Mouse (Mus musculus) midbrain, postnatal 0 days (tissue): ENCODE results near the gene Pelp1. TPM values are rescaled to one million over a fixed set of nuclear protein-coding genes. Genes with fewer than 3 reads are reported as not detected.
A peak's percentile ranks its signal among the peaks of the same experiment; 100 is the strongest.

Experiments
- ATAC-seq: fragments of 200-750 bp; cut with Nextera tagmentation; 2 replicates; pipeline ENCODE4 v1.8.0; 2017; ENCODE audit warnings: moderate number of reproducible peaks, mild to moderate bottlenecking, moderate TSS enrichment, moderate library complexity; ENCODE audit not compliant: low FRiP score
- DNase-seq: peaks from one replicate; pipeline ENCODE4 v3.0.0-alpha.2; 2015; ENCODE audit warnings: low spot score
- H3K27ac ChIP-seq: fragments of 300-500 bp; sonication (generic); 2 replicates; pipeline ENCODE4 v1.5.1; 2014; ENCODE audit warnings: low read depth, mild to moderate bottlenecking, low read length, mixed read lengths
- H3K27me3 ChIP-seq: fragments of 300-500 bp; sonication (generic); 2 replicates; pipeline ENCODE4 v1.6.1; 2014; ENCODE audit warnings: low read length, control low read depth, mixed read lengths; ENCODE audit not compliant: insufficient read depth
- H3K36me3 ChIP-seq: fragments of 300-500 bp; sonication (generic); 2 replicates; pipeline ENCODE4 v1.6.1; 2014; ENCODE audit warnings: low read length, control low read depth, mixed read lengths; ENCODE audit not compliant: insufficient read depth
- H3K4me1 ChIP-seq: fragments of 300-500 bp; sonication (generic); 2 replicates; pipeline ENCODE4 v1.6.1; 2014; ENCODE audit warnings: mild to moderate bottlenecking, control low read depth, antibody characterized with exemption, low read length, mixed read lengths; ENCODE audit not compliant: insufficient read depth
- H3K4me2 ChIP-seq: fragments of 300-500 bp; sonication (generic); 2 replicates; pipeline ENCODE4 v1.6.1; 2014; ENCODE audit warnings: low read depth, mild to moderate bottlenecking, low read length, mixed read lengths; ENCODE audit not compliant: poor library complexity, severe bottlenecking
- H3K4me3 ChIP-seq: fragments of 300-500 bp; sonication (generic); 2 replicates; pipeline ENCODE4 v1.5.1; 2014; ENCODE audit warnings: low read depth, mild to moderate bottlenecking, low read length, moderate library complexity
- H3K9ac ChIP-seq: fragments of 300-500 bp; sonication (generic); replicated peaks from 2 replicates; pipeline ENCODE4 v1.6.1; 2014; ENCODE audit warnings: mild to moderate bottlenecking, low read length, moderate library complexity, mixed read lengths; ENCODE audit not compliant: poor library complexity, severe bottlenecking
- H3K9me3 ChIP-seq: fragments of 300-500 bp; sonication (generic); 2 replicates; pipeline ENCODE4 v1.6.1; 2016; ENCODE audit warnings: low read length, control low read depth
- CTCF ChIP-seq: IDR thresholded peaks from 2 replicates; pipeline ENCODE4 v1.5.1; 2016; ENCODE audit warnings: antibody characterized with exemption, mild to moderate bottlenecking
- WGBS: fragments of 180-500 bp; shearing (Covaris S2); extraction: QIAGEN DNeasy Blood & Tissue Kit; methylation state at CpG from one replicate; pipeline ENCODE4 v1.1.7; 2014; 5-methylcytosine and 5-hydroxymethylcytosine counted together
- polyA plus RNA-seq: library from polyadenylated mRNA; unstranded; fragments of >200 nt; fragmentation: Nextera tagmentation; extraction: Ambion mirVana; gene quantifications from 2 replicates; pipeline ENCODE4 v1.2.1, GENCODE M21; 2015
- total RNA-seq: library from RNA; depleted of rRNA; stranded (reverse); fragments of >200 nt; gene quantifications from 2 replicates; pipeline ENCODE4 v1.2.3, GENCODE M21; 2014

The Pelp1 gene
- total and polyA plus RNA-seq, 2 experiments from 2014 or later, result 28.0 to 35.6 TPM

DNA sequence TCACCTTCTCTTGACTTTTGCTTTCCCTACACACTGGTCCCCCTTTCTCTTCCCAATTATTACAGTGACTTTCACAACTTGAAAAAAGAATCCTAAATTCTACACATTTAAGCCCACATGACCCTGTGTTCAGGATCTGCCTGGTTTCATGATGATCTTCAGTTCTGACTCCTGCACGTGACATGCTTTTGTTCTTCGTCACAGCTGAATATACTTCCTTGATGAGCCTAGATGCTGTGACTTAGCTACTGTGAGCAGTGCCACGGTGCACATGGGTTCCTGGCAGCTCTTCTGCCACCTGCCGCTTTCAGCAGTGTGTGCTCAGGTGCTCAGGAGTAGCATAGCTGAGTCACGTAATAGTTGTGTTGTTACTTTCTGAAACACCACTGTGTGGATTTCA, 2.8 kb upstream of the Pelp1 start:
- H3K9me3 ChIP-seq, result no peaks in the 10 kb centered on the region
- TF ChIP-seq CTCF, result no peak
- no peaks in the 10 kb centered on the region for H3K36me3 ChIP-seq
- peaks cover 9% of the 10 kb centered on the region; the same call in 1 of the 2 replicates for H3K4me1 ChIP-seq
- DNase-seq (no peak), ATAC-seq (no peak)
- H3K4me3 ChIP-seq, result no peak overlapping the region
- H3K27ac ChIP-seq, result no peak overlapping the region
- H3K9ac ChIP-seq, result no peak overlapping the region
- H3K27me3 ChIP-seq, result no peaks in the 10 kb centered on the region
- no peak overlapping the region for H3K4me2 ChIP-seq
- WGBS, result 75% methylated on average over 5 of the region's 5 CpGs

GRCm38 (mm10) chr11:70410297-70410643, 439 bp upstream of the Pelp1 start:
- H3K27ac ChIP-seq, result peak overlapping the region; percentile 75
- no peaks in the 10 kb centered on the region for H3K9me3 ChIP-seq
- DNase-seq, result no peak
- 61% methylated on average over 6 of the region's 6 CpGs for WGBS
- peak overlapping the region; percentile 60 for H3K4me2 ChIP-seq
- peaks cover 9% of the 10 kb centered on the region; the same call in 1 of the 2 replicates for H3K4me1 ChIP-seq
- TF ChIP-seq CTCF, result no peak
- H3K9ac ChIP-seq, result peak overlapping the region; percentile 97; the same call in 1 of the 2 replicates
- H3K4me3 ChIP-seq, result peak overlapping the region; percentile 98
- ATAC-seq, result no peak
- no peaks in the 10 kb centered on the region for H3K27me3 ChIP-seq
- H3K36me3 ChIP-seq, result peaks cover 5% of the 10 kb centered on the region; the same call in 1 of the 2 replicates

DNA sequence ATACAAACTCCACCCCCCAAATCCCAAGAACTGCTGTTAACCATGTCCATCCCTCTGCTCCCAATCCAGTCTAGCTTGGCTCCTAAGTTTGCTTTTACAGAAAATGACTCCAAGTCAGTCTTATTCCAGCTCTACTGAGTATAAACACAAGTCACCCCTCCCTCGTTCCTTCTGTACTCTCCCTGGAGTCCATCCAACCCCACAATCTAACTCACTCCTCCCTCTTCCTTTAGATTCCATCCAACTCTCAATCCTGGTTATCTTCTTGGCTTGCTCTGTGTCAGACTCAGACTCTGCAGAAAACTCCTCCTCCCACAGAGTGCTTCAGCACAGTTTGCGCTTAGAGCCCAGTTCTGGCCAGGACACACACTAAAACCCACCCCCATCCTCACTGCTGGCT, 6.2 kb downstream of the Pelp1 start:
- 74% methylated on average over 2 of the region's 2 CpGs for WGBS
- Histone ChIP-seq H3K9me3 (no peaks in the 10 kb centered on the region), H3K27ac (no peak overlapping the region), H3K27me3 (no peaks in the 10 kb centered on the region), H3K4me1 (peaks cover 5% of the 10 kb centered on the region; the same call in 1 of the 2 replicates), H3K4me2 (no peak overlapping the region), H3K4me3 (no peak overlapping the region), H3K9ac (no peak overlapping the region), H3K36me3 (peaks cover 37% of the 10 kb centered on the region)
- TF ChIP-seq CTCF, result no peak
- no peak for ATAC-seq
- no peak for DNase-seq

DNA sequence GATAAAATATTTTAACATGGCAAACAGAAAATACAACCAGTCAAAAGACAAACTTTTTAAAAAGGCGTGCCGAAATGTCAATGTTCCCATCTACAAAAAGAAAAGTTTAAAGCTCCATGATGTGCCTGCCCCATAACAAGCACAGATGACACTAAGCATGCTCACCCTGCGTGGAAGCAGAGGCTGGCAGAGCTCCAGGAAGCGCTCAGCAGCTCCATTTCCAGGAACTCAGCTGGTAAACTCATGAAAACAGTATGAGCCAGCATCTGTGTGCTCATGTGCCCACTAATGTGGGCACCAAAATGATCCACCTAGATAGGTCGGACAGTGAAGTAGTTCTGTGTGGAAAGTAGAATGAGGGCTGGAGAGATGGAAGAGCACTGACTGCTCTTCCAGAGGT, 20.4 kb downstream of the Pelp1 start:
- no peaks in the 10 kb centered on the region for H3K4me1 ChIP-seq
- no peak overlapping the region for H3K27ac ChIP-seq
- H3K4me2 ChIP-seq, result no peak overlapping the region
- 90% methylated on average over 5 of the region's 5 CpGs for WGBS
- no peaks in the 10 kb centered on the region for H3K9me3 ChIP-seq
- H3K36me3 ChIP-seq, result peaks cover 25% of the 10 kb centered on the region
- TF ChIP-seq CTCF, result no peak
- H3K27me3 ChIP-seq, result no peaks in the 10 kb centered on the region
- no peak overlapping the region for H3K9ac ChIP-seq
- no peak for DNase-seq
- ATAC-seq, result no peak
- H3K4me3 ChIP-seq, result no peak overlapping the region

DNA sequence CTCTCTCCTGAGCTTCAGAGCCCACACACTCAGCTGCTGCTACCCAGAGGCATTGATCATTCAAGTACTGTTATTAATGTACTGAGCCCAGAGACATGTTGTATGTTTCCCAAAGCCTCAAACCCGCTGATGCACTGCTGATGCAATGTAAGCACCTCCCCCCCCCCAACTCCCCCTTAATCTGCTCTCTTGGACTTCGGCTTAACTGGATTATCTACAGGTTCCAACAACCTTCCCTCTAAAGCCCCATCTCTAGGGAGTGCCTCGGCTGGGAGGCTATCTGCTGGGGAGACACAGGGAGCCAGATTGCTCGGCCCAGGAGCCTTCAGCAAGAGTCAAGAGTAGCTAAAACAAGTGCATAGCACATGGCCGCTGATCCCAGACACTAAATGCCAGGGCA, 22.4 kb downstream of the Pelp1 start:
- DNase-seq (no peak), ATAC-seq (no peak)
- Histone ChIP-seq H3K4me3 (no peak overlapping the region), H3K4me1 (no peaks in the 10 kb centered on the region), H3K36me3 (peaks cover 11% of the 10 kb centered on the region; the same call in 1 of the 2 replicates), H3K27me3 (no peaks in the 10 kb centered on the region), H3K27ac (no peak overlapping the region), H3K4me2 (no peak overlapping the region), H3K9me3 (no peaks in the 10 kb centered on the region), H3K9ac (no peak overlapping the region)
- no peak for TF ChIP-seq CTCF
- 54% methylated on average over 5 of the region's 5 CpGs for WGBS

GRCm38 (mm10) chr11:70384136-70384535, 25.7 kb downstream of the Pelp1 start:
- WGBS, result 96% methylated on average over 3 of the region's 3 CpGs
- H3K4me3 ChIP-seq, result no peak overlapping the region
- ATAC-seq (no peak), DNase-seq (no peak)
- H3K27ac ChIP-seq, result no peak overlapping the region
- no peak overlapping the region for H3K9ac ChIP-seq
- no peak overlapping the region for H3K4me2 ChIP-seq
- H3K27me3 ChIP-seq, result no peaks in the 10 kb centered on the region
- no peak for TF ChIP-seq CTCF
- no peaks in the 10 kb centered on the region for H3K9me3 ChIP-seq
- no peaks in the 10 kb centered on the region for H3K4me1 ChIP-seq
- H3K36me3 ChIP-seq, result no peaks in the 10 kb centered on the region
